Mouse (Mus musculus) limb, embryonic 10.5 days (tissue): ENCODE measurements around the gene Crybb1. TPM values are rescaled to one million over a fixed set of nuclear protein-coding genes. Genes with fewer than 3 reads are reported as not detected.
A peak's percentile ranks its signal among the peaks of the same experiment; 100 is the strongest.

Source experiments
- DNase-seq: peaks from one replicate; pipeline ENCODE4 v3.0.0-alpha.2; 2017; ENCODE audit warnings: low spot score
- H3K27ac ChIP-seq: fragments of 300-500 bp; sonication (generic); 2 replicates; pipeline ENCODE4 v1.5.1; 2016; ENCODE audit warnings: mild to moderate bottlenecking
- H3K27me3 ChIP-seq: fragments of 300-500 bp; sonication (generic); 2 replicates; pipeline ENCODE4 v1.6.1; 2016; ENCODE audit warnings: low read depth, mild to moderate bottlenecking; ENCODE audit not compliant: poor library complexity, severe bottlenecking
- H3K36me3 ChIP-seq: fragments of 300-500 bp; sonication (generic); 2 replicates; pipeline ENCODE4 v1.6.1; 2016; ENCODE audit warnings: mild to moderate bottlenecking, moderate library complexity
- H3K4me1 ChIP-seq: fragments of 300-500 bp; sonication (generic); 2 replicates; pipeline ENCODE4 v1.6.1; 2016
- H3K4me3 ChIP-seq: fragments of 300-500 bp; sonication (generic); 2 replicates; pipeline ENCODE4 v1.5.1; 2016; ENCODE audit warnings: mild to moderate bottlenecking, moderate library complexity
- H3K9me3 ChIP-seq: fragments of 300-500 bp; sonication (generic); replicated peaks from 2 replicates; pipeline ENCODE4 v1.6.1; 2016; ENCODE audit warnings: mild to moderate bottlenecking
- WGBS: fragments of 180-500 bp; shearing (Covaris S2); methylation state at CpG from one replicate; pipeline ENCODE4 v1.1.7; 2016; 5-methylcytosine and 5-hydroxymethylcytosine counted together
- polyA plus RNA-seq: library from polyadenylated mRNA; unstranded; fragments of >200 nt; fragmentation: Nextera tagmentation; extraction: Ambion mirVana; gene quantifications from 2 replicates; pipeline ENCODE4 v1.2.1, GENCODE M21; 2016

Gene Crybb1
- polyA plus RNA-seq, 1 experiment from 2014 or later = not detected

DNA sequence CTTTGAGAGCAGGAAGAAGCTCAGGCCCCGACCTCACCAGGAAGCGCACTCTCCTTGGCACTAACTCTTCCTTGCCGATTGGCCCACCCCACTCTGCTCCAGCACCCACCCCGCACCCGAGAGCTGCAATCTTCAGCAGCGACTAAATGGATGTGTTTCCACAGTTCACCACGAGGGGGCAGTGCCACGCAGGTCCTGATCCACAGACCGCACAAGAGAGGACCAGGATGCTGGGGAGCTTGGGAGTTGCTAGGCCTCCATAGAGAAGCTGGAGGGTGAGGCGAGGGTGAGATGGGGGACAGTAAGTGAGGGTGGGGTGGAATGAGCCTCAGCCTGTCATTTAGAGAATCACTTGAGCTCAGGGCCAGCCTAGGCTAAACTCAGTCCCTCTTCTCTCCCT is 14.9 kb upstream of the Crybb1 start:
- no peak overlapping the region for H3K4me3 ChIP-seq
- peaks cover 28% of the 10 kb centered on the region for H3K4me1 ChIP-seq
- 4% methylated on average over 10 of the region's 10 CpGs for WGBS
- DNase-seq = peak; percentile 91
- H3K27ac ChIP-seq = no peak overlapping the region
- H3K36me3 ChIP-seq = no peaks in the 10 kb centered on the region
- no peaks in the 10 kb centered on the region for H3K9me3 ChIP-seq
- H3K27me3 ChIP-seq = peaks cover 50% of the 10 kb centered on the region

DNA sequence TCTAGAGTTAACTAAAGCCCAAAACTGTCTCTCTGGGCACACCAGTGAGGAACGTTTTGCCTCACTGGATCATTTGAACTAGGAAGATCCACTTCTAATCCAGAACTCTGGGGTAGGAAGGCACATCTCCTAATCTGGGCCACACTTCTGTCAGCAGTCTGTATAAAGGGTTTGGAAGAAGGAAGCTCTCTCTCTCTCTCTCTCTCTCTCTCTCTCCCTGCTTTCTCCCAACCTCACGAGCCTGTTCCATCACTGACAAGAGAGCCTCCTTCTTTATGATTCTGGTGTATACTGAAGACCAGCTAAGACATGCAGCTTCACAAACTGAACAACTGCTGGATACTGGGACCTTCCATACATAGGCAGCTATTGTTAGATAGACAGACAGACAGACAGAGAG is 13.8 kb upstream of the Crybb1 start:
- H3K27ac ChIP-seq = no peak overlapping the region
- no peak overlapping the region for H3K4me3 ChIP-seq
- H3K27me3 ChIP-seq = peaks cover 45% of the 10 kb centered on the region
- DNase-seq = no peak
- no peaks in the 10 kb centered on the region for H3K9me3 ChIP-seq
- 94% methylated on average over 2 of the region's 2 CpGs for WGBS
- peaks cover 28% of the 10 kb centered on the region for H3K4me1 ChIP-seq
- H3K36me3 ChIP-seq = no peaks in the 10 kb centered on the region

DNA sequence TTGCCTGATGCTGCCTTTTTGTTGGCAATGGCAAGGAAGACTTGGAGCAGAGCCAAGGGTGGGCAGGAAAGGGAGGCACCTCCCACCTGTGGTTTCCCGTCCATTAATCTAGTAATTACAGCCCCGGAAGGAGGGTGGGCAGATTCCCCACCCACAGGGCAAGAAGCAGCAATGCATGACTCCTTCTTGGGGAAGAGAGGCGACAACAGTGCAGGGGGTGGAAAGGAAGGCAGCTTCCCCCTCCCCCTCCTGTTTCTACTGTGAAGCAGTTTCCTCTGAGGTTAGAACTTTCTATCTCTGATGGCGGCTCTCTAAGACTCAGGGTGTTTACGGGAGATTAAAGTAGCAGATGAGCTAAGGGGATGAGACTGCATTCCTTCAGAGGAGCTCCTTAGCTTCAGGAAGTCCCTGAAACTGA is 13.2 kb upstream of the Crybb1 start:
- Histone ChIP-seq H3K4me3 (no peak overlapping the region), H3K9me3 (no peaks in the 10 kb centered on the region), H3K27ac (no peak overlapping the region), H3K4me1 (peaks cover 24% of the 10 kb centered on the region), H3K36me3 (no peaks in the 10 kb centered on the region), H3K27me3 (peaks cover 45% of the 10 kb centered on the region)
- WGBS = 78% methylated on average over 5 of the region's 5 CpGs
- no peak for DNase-seq

DNA sequence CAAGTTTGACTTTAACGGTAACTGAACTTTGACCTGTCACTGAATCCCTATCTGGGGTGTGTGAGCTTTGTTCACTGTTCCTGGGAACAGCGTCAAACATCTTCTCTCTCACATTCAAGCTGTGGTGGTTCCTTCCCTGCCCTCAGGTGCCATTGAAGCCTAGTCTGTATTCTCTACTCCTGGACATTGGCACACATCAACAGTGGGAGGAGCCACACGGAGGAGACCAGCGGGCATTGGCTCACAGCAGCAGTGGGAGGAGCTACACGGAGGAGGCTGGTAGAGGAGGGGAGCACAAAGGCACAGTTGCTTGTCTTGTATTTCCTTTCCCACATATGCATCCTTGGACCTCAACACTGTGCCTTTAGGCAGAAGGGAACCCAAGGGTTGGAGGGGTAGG is 12.6 kb upstream of the Crybb1 start:
- H3K27me3 ChIP-seq = peaks cover 45% of the 10 kb centered on the region

DNA sequence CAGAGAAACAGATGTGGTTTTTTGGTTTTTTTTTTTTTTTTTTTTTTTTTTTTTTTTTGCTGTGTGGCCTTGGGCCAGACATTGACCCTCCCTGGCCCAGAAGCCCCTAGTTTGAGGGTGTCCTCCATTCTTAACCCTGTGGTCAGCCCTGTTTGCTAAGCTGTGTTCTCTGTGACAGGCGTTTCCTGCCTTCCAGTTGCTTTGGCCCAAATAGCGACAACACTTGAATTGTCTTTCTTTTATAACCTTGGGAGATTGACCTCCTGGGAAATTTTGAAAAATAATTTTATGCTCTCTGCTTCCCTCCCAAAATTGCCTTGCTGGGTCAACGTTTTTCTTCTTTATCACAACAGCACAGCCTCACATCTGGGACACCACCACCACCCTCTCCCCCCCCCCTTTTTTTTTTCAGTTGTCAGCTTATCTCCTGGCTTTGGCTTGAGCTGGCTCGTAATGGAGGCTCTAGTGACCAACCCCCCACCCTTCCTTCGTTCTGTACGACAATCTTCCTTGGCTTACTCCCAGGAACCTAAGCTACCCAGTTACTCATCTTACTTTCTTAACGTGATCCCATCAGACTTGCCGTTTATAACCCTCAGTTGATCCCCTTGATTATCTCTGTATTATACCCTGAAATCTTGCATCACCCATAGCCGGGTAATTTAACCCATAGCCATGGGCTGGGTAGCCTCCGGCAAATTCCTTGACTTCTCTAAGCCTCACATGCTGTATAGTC is 11.9 kb upstream of the Crybb1 start:
- Histone ChIP-seq H3K9me3 (no peaks in the 10 kb centered on the region), H3K27me3 (peaks cover 45% of the 10 kb centered on the region), H3K36me3 (no peaks in the 10 kb centered on the region), H3K4me1 (peaks cover 17% of the 10 kb centered on the region), H3K27ac (no peak overlapping the region), H3K4me3 (no peak overlapping the region)
- DNase-seq = no peak
- 76% methylated on average over 10 of the region's 10 CpGs for WGBS

More for the DNA sequence above, 12.6 kb upstream of the Crybb1 start:
- WGBS = 57% methylated on average over 5 of the region's 5 CpGs
- Histone ChIP-seq H3K4me1 (peaks cover 17% of the 10 kb centered on the region), H3K27ac (no peak overlapping the region), H3K36me3 (no peaks in the 10 kb centered on the region), H3K4me3 (no peak overlapping the region), H3K9me3 (no peaks in the 10 kb centered on the region)
- no peak for DNase-seq

DNA sequence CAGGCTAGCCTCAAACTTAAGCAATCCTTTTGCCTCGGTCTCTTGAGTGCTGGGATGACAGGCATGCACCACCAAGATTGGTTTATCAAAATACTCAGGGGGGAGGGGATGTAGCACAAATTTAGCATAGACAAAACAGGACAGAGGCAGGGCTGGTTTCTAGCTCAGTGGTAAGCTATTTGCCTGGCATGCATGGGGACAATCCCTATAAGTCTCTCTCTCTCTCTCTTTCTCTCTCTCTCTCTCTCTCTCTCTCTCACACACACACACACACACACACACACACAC is 11.4 kb upstream of the Crybb1 start:
- no peaks in the 10 kb centered on the region for H3K9me3 ChIP-seq
- peaks cover 44% of the 10 kb centered on the region for H3K27me3 ChIP-seq
- no peak overlapping the region for H3K27ac ChIP-seq
- no peak for DNase-seq
- no peak overlapping the region for H3K4me3 ChIP-seq
- 79% methylated on average over 1 of the region's 1 CpGs for WGBS
- H3K36me3 ChIP-seq = no peaks in the 10 kb centered on the region
- peaks cover 14% of the 10 kb centered on the region for H3K4me1 ChIP-seq

GRCm38 (mm10) chr5:112244890-112245615 is 10.6 kb upstream of the Crybb1 start:
- no peak for DNase-seq
- WGBS = 61% methylated on average over 8 of the region's 8 CpGs
- no peak overlapping the region for H3K27ac ChIP-seq

DNA sequence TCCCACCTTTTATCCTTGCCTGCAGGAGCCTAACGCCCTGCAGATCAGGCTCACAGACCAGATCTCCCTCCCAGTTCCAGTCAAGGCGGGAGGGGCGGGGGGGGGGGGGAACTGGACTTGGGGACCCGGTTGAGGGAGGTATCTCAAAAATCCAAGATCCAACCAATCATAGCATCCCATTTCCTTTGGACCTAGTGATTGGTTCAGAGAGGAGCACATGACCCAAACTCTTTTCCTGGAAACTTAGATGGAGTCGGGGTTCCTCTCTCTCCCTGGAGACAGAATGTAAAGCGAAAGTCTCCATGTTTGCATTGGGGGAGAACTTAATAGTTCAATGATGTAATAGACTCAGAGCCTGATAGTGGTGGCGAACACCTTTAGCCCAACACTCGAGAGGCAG is 8.2 kb upstream of the Crybb1 start:
- Histone ChIP-seq H3K9me3 (no peaks in the 10 kb centered on the region), H3K4me3 (no peak overlapping the region), H3K4me1 (0 out of 2 replicates have a peak, but pooled peaks cover 2% of the 10 kb centered on the region), H3K27ac (no peak overlapping the region), H3K36me3 (no peaks in the 10 kb centered on the region), H3K27me3 (peaks cover 38% of the 10 kb centered on the region)
- 42% methylated on average over 8 of the region's 8 CpGs for WGBS
- DNase-seq = no peak

More at GRCm38 (mm10) chr5:112244890-112245615, 10.6 kb upstream of the Crybb1 start:
- H3K4me1 ChIP-seq = peaks cover 9% of the 10 kb centered on the region
- H3K27me3 ChIP-seq = peaks cover 35% of the 10 kb centered on the region
- no peak overlapping the region for H3K4me3 ChIP-seq
- no peaks in the 10 kb centered on the region for H3K36me3 ChIP-seq
- H3K9me3 ChIP-seq = no peaks in the 10 kb centered on the region

- H3K27me3 ChIP-seq = peaks cover 40% of the 10 kb centered on the region
- DNase-seq = no peak
- 0 out of 2 replicates have a peak overlapping the region, but pooled peaks have one; percentile 2 for H3K27ac ChIP-seq
- H3K4me3 ChIP-seq = no peak overlapping the region
- 85% methylated on average over 11 of the region's 11 CpGs for WGBS
- peaks cover 7% of the 10 kb centered on the region for H3K4me1 ChIP-seq
- H3K9me3 ChIP-seq = no peaks in the 10 kb centered on the region
- no peaks in the 10 kb centered on the region for H3K36me3 ChIP-seq
Observed at GRCm38 (mm10) chr5:112249106-112249505, 6.5 kb upstream of the Crybb1 start.

GRCm38 (mm10) chr5:112252400-112252799 is 3.2 kb upstream of the Crybb1 start, which contains the start of gene Cryba4:
Gene Cryba4, minus strand, starts transcription at chr5:112252518.
- no peak within 1 kb of the TSS for H3K4me3 ChIP-seq
- H3K4me1 ChIP-seq = peaks cover 33% of the 10 kb centered on the region
- DNase-seq = no peak
- no peaks in the 10 kb centered on the region for H3K9me3 ChIP-seq
- WGBS = 81% methylated on average over 2 of the region's 2 CpGs
- peaks cover 43% of the 10 kb centered on the region for H3K27me3 ChIP-seq
- H3K27ac ChIP-seq = no peak within 1 kb of the TSS
- H3K36me3 ChIP-seq = no peaks in the 10 kb centered on the region

DNA sequence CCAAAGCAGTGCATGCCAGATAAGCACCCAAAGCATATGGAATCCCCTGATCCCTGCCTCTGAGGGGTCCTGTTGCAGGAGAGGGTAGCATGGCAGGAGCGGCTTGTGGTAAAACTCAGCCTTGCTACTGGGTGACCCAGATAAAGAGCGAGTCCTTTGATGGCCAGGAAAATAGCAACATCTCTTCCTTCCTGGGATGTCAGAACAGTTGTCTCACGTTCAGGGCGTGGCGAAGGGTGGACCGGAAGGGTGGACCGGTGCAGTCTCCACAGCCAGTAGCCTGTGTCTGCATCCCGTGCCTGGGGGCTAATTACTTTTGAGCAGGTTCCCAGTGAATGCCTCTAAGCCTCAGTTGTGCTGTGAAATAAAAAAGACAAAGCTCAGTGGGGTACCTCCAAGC is 2.4 kb upstream of the Crybb1 start:
- Histone ChIP-seq H3K36me3 (no peaks in the 10 kb centered on the region), H3K27ac (no peak overlapping the region), H3K4me1 (peaks cover 40% of the 10 kb centered on the region), H3K4me3 (no peak overlapping the region), H3K27me3 (peaks cover 35% of the 10 kb centered on the region), H3K9me3 (no peaks in the 10 kb centered on the region)
- DNase-seq = no peak
- 53% methylated on average over 8 of the region's 8 CpGs for WGBS

DNA sequence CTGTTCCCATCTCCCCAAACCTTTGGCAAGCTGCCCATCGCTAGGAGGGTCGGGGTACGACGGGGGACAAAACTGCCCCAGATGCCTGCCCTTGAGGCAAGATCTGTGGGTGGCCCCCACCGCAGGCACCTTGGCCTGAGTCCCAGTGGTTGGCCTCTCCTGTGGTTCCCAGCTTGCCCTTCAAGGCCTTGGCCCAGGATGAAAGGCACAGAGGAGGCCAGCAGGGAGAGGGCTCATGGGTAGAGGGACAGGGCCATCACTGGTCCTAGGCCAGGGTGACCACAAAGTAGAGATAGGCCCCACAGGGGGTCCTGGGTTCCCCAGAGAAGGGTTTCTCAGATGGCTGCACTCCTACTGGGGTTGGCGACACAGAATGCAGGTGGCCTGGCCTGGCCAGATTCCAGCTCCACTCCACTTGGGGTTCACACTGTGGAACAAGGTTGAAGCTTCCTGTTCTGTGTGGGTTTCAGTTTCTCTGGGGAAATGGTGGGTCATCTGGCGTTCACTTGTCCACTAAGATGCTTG is 1.3 kb upstream of the Crybb1 start:
- Histone ChIP-seq H3K27me3 (peaks cover 26% of the 10 kb centered on the region; the same call in 1 of the 2 replicates), H3K4me1 (peaks cover 49% of the 10 kb centered on the region), H3K4me3 (no peak overlapping the region), H3K36me3 (no peaks in the 10 kb centered on the region), H3K27ac (no peak overlapping the region; the same call in 1 of the 2 replicates), H3K9me3 (no peaks in the 10 kb centered on the region)
- no peak for DNase-seq
- 85% methylated on average over 7 of the region's 7 CpGs for WGBS

GRCm38 (mm10) chr5:112256457-112256856 is 842 bp downstream of the Crybb1 start:
- no peak for DNase-seq
- WGBS = 81% methylated on average over 9 of the region's 9 CpGs
- peak overlapping the region; percentile 54; the same call in 1 of the 2 replicates for H3K27ac ChIP-seq

More at GRCm38 (mm10) chr5:112256457-112256856, 842 bp downstream of the Crybb1 start:
- H3K27me3 ChIP-seq = peaks cover 31% of the 10 kb centered on the region; the same call in 1 of the 2 replicates
- H3K9me3 ChIP-seq = no peaks in the 10 kb centered on the region
- no peaks in the 10 kb centered on the region for H3K36me3 ChIP-seq
- no peak overlapping the region for H3K4me3 ChIP-seq
- peaks cover 49% of the 10 kb centered on the region for H3K4me1 ChIP-seq
